Mouse (Mus musculus): ENCODE results near the gene Gpm6b. TPM values are rescaled to one million over a fixed set of nuclear protein-coding genes. Genes with fewer than 3 reads are reported as not detected.

The Gpm6b gene
- polyA plus RNA-seq, 1 experiment = 403 TPM

GRCm38 (mm10) chrX:166338784-166339520 is 100.2 kb downstream of the Gpm6b start:
- WGBS = 87% methylated on average over 9 of the region's 9 CpGs
- TF ChIP-seq POLR2A (IDR thresholded peaks at IDR 0.05; ENCODE audit: insufficient read depth, low read depth, low read length) = no peak
- no peak for TF ChIP-seq CTCF (IDR thresholded peaks at IDR 0.05; ENCODE audit: insufficient read depth, low read depth, low read length)
- Histone ChIP-seq H3K4me3 (ENCODE audit: insufficient read depth, low read depth, low read length) (no peak overlapping the region), H3K27ac (ENCODE audit: insufficient read depth, low read depth, low read length) (no peak overlapping the region), H3K4me1 (ENCODE audit: control insufficient read depth, insufficient read depth, low read length) (no peaks in the 10 kb centered on the region)

- H3K27ac ChIP-seq (ENCODE audit: insufficient read depth, low read depth, low read length) = no peak overlapping the region
These were observed 101.2 kb downstream of the Gpm6b start for GRCm38 (mm10) chrX:166339911-166340310.

GRCm38 (mm10) chrX:166341795-166342194 is 103.1 kb downstream of the Gpm6b start:
- 81% methylated on average over 6 of the region's 6 CpGs for WGBS
- Histone ChIP-seq H3K4me3 (ENCODE audit: insufficient read depth, low read depth, low read length) (no peak overlapping the region), H3K27ac (ENCODE audit: insufficient read depth, low read depth, low read length) (no peak overlapping the region), H3K4me1 (ENCODE audit: control insufficient read depth, insufficient read depth, low read length) (no peaks in the 10 kb centered on the region)
- no peak for TF ChIP-seq CTCF (IDR thresholded peaks at IDR 0.05; ENCODE audit: insufficient read depth, low read depth, low read length)

More at GRCm38 (mm10) chrX:166339911-166340310, 101.2 kb downstream of the Gpm6b start:
- no peak overlapping the region for H3K4me3 ChIP-seq (ENCODE audit: insufficient read depth, low read depth, low read length)
- no peak for TF ChIP-seq POLR2A (IDR thresholded peaks at IDR 0.05; ENCODE audit: insufficient read depth, low read depth, low read length)
- no peak for TF ChIP-seq CTCF (IDR thresholded peaks at IDR 0.05; ENCODE audit: insufficient read depth, low read depth, low read length)
- WGBS = 80% methylated on average over 4 of the region's 4 CpGs
- no peaks in the 10 kb centered on the region for H3K4me1 ChIP-seq (ENCODE audit: control insufficient read depth, insufficient read depth, low read length)

- no peak for TF ChIP-seq POLR2A (IDR thresholded peaks at IDR 0.05; ENCODE audit: insufficient read depth, low read depth, low read length)
- TF ChIP-seq CTCF (IDR thresholded peaks at IDR 0.05; ENCODE audit: insufficient read depth, low read depth, low read length) = no peak
- no peaks in the 10 kb centered on the region for H3K4me1 ChIP-seq (ENCODE audit: control insufficient read depth, insufficient read depth, low read length)
- WGBS = 17% methylated on average over 10 of the region's 10 CpGs
- H3K4me3 ChIP-seq (ENCODE audit: insufficient read depth, low read depth, low read length) = peak overlapping the region; percentile 54
- peak overlapping the region; percentile 85 for H3K27ac ChIP-seq (ENCODE audit: insufficient read depth, low read depth, low read length)
These were observed 105.7 kb downstream of the Gpm6b start for GRCm38 (mm10) chrX:166344228-166345015.

- no peak for TF ChIP-seq CTCF (IDR thresholded peaks at IDR 0.05; ENCODE audit: insufficient read depth, low read depth, low read length)
- TF ChIP-seq POLR2A (IDR thresholded peaks at IDR 0.05; ENCODE audit: insufficient read depth, low read depth, low read length) = no peak
- Histone ChIP-seq H3K27ac (ENCODE audit: insufficient read depth, low read depth, low read length) (no peak overlapping the region), H3K4me3 (ENCODE audit: insufficient read depth, low read depth, low read length) (peak overlapping the region; percentile 7; the same call in 1 of the 2 replicates), H3K4me1 (ENCODE audit: control insufficient read depth, insufficient read depth, low read length) (no peaks in the 10 kb centered on the region)
- 32% methylated on average over 6 of the region's 6 CpGs for WGBS
These were observed 109.4 kb downstream of the Gpm6b start for GRCm38 (mm10) chrX:166348086-166348485.

GRCm38 (mm10) chrX:166348634-166349033 is 109.9 kb downstream of the Gpm6b start:
- no peak overlapping the region for H3K27ac ChIP-seq (ENCODE audit: insufficient read depth, low read depth, low read length)
- no peaks in the 10 kb centered on the region for H3K4me1 ChIP-seq (ENCODE audit: control insufficient read depth, insufficient read depth, low read length)

GRCm38 (mm10) chrX:166351790-166352189 is 113.1 kb downstream of the Gpm6b start:
- H3K4me3 ChIP-seq (ENCODE audit: insufficient read depth, low read depth, low read length) = no peak overlapping the region
- TF ChIP-seq CTCF (IDR thresholded peaks at IDR 0.05; ENCODE audit: insufficient read depth, low read depth, low read length) (no peak), POLR2A (IDR thresholded peaks at IDR 0.05; ENCODE audit: insufficient read depth, low read depth, low read length) (no peak)
- H3K27ac ChIP-seq (ENCODE audit: insufficient read depth, low read depth, low read length) = no peak overlapping the region
- 24% methylated on average over 6 of the region's 6 CpGs for WGBS
- no peaks in the 10 kb centered on the region for H3K4me1 ChIP-seq (ENCODE audit: control insufficient read depth, insufficient read depth, low read length)

More at GRCm38 (mm10) chrX:166348634-166349033, 109.9 kb downstream of the Gpm6b start:
- TF ChIP-seq POLR2A (IDR thresholded peaks at IDR 0.05; ENCODE audit: insufficient read depth, low read depth, low read length) (no peak), CTCF (IDR thresholded peaks at IDR 0.05; ENCODE audit: insufficient read depth, low read depth, low read length) (no peak)
- 25% methylated on average over 4 of the region's 4 CpGs for WGBS
- H3K4me3 ChIP-seq (ENCODE audit: insufficient read depth, low read depth, low read length) = no peak overlapping the region

GRCm38 (mm10) chrX:166353412-166353811 is 114.7 kb downstream of the Gpm6b start:
- Histone ChIP-seq H3K4me3 (ENCODE audit: insufficient read depth, low read depth, low read length) (no peak overlapping the region), H3K27ac (ENCODE audit: insufficient read depth, low read depth, low read length) (no peak overlapping the region), H3K4me1 (ENCODE audit: control insufficient read depth, insufficient read depth, low read length) (no peaks in the 10 kb centered on the region)
- WGBS = 57% methylated on average over 2 of the region's 2 CpGs
- TF ChIP-seq CTCF (IDR thresholded peaks at IDR 0.05; ENCODE audit: insufficient read depth, low read depth, low read length) (no peak), POLR2A (IDR thresholded peaks at IDR 0.05; ENCODE audit: insufficient read depth, low read depth, low read length) (no peak)

GRCm38 (mm10) chrX:166354913-166355312 is 116.2 kb downstream of the Gpm6b start:
- H3K4me3 ChIP-seq (ENCODE audit: insufficient read depth, low read depth, low read length) = no peak overlapping the region
- no peak overlapping the region for H3K27ac ChIP-seq (ENCODE audit: insufficient read depth, low read depth, low read length)
- no peak for TF ChIP-seq CTCF (IDR thresholded peaks at IDR 0.05; ENCODE audit: insufficient read depth, low read depth, low read length)
- TF ChIP-seq POLR2A (IDR thresholded peaks at IDR 0.05; ENCODE audit: insufficient read depth, low read depth, low read length) = no peak
- WGBS = 61% methylated on average over 1 of the region's 1 CpGs
- no peaks in the 10 kb centered on the region for H3K4me1 ChIP-seq (ENCODE audit: control insufficient read depth, insufficient read depth, low read length)

All from olfactory bulb, adult 2 months (tissue).